Mouse (Mus musculus): ENCODE measurements at regions not wholly inside any gene's neighbourhood (a gene's known extent, or its start where the extent isn't known, plus 50 kb on each side); places are given as distances from the start of the nearest gene placed in this dataset.

- no peak for TF ChIP-seq CTCF (IDR thresholded peaks at IDR 0.05; ENCODE audit: control insufficient read depth, insufficient read depth, low read length)
- no peak for TF ChIP-seq POLR2A (IDR thresholded peaks at IDR 0.05; ENCODE audit: borderline replicate concordance, control insufficient read depth, low read depth, low read length)
These were observed 84.4 kb upstream of the Ptpn13 start for GRCm38 (mm10) chr5:103340626-103341025.
